Mouse (Mus musculus) gastrocnemius, adult 2 months (tissue): ENCODE measurements around the gene Fam120c. TPM values are rescaled to one million over a fixed set of nuclear protein-coding genes. Genes with fewer than 3 reads are reported as not detected.

ENCODE experiments used
- DNase-seq: peaks from one replicate; pipeline ENCODE4 v3.0.0; 2022
- H3K27ac ChIP-seq: fragments of 200-600 bp; 2 replicates; pipeline ENCODE4 v1.8.1; 2022; ENCODE audit warnings: mild to moderate bottlenecking
- H3K4me3 ChIP-seq: fragments of 200-600 bp; 2 replicates; pipeline ENCODE4 v1.8.1; 2022; ENCODE audit warnings: mild to moderate bottlenecking, moderate library complexity
- CTCF ChIP-seq: fragments of 200-600 bp; IDR thresholded peaks from 2 replicates; pipeline ENCODE4 v1.8.1; 2022; ENCODE audit warnings: antibody characterized with exemption, mild to moderate bottlenecking, moderate library complexity
- intact Hi-C: fragments of 180-260 bp; cut with DNase I; formaldehyde crosslinking; loops from one replicate; pipeline ENCODE4 v1.15.1; 2025
- long read RNA-seq, 2 experiments: library from polyadenylated mRNA; stranded (forward); transcript quantifications; one replicate each; pipeline ENCODE4 v2.0.0; 2021
- total RNA-seq, 2 experiments: library from RNA; stranded (reverse); gene quantifications; 2 replicates each; pipeline ENCODE4 v1.2.3; 2021

Gene Fam120c
- 10 to 100 TPM; 10.9 to 12.0 TPM for total RNA-seq
- long read RNA-seq, experiment 1, full-length matches to known transcripts: 2 of 6 reads
- long read RNA-seq, experiment 1, partial matches to known transcripts: 0 of 6 reads
- long read RNA-seq, experiment 1, other reads (novel, unspliced or antisense): 4 of 6 reads
- long read RNA-seq, experiment 2, partial matches to known transcripts: 1 of 3 reads
- long read RNA-seq, experiment 2, other reads (novel, unspliced or antisense): 2 of 3 reads

- TF ChIP-seq CTCF: no peak
- Histone ChIP-seq H3K27ac (peak within 1 kb of the TSS; percentile 93), H3K4me3 (peak within 1 kb of the TSS; percentile 81)
- intact Hi-C loops: loop anchor here (5.0 to 10.0 kb wide), 3 partner anchors 171 to 327 kb away; partner anchors contain the start of gene Gnl3l
- peak; percentile 91 for DNase-seq
Measured at GRCm38 (mm10) chrX:151343761-151344500, at the start of gene Fam120c. Gene Fam120c (plus strand): TSS chrX:151344175.

DNA sequence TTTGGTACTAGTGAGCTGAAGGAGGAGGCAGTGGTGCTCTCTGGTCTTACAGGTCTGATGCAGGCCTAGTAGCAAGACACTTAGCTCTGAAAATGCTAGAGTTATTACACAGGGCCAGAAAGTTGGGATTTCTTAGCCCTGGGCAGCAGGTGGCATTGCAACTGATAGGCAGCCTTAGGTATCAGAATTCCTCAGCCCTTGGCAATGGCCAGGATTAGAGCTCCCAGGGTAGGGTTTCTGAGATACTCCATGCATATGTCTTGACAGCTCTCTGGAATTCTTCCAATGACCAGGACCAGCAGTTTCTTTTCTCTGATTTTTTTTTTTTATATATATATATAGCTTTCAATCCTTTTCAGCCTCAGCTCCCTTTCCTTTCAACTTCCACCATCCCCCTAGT lies 45.6 kb upstream of the Fam120c start:
- Histone ChIP-seq H3K4me3 (no peak overlapping the region), H3K27ac (no peak overlapping the region)
- TF ChIP-seq CTCF: no peak
- DNase-seq: peak; percentile 15
- intact Hi-C loops: no loop called here

DNA sequence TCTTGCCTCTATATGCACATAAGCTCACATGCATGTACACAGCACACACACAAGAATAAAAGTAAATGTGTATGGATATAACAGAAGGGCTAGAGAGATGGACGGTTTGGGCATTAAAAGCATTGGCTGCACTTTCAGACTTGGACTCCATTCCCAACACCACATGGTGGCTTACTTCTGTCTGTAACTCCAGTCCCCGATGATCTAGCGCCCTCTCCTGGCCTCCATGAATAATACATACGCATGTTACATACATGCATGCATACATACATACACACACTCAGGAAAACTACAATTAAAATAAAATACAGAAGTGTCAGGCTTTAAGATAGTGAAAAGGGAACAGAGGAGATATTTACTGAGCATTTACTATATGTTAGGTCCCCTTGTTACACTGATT lies 30.2 kb upstream of the Fam120c start:
- H3K4me3 ChIP-seq: no peak overlapping the region
- intact Hi-C loops: no loop called here
- H3K27ac ChIP-seq: no peak overlapping the region
- TF ChIP-seq CTCF: no peak
- no peak for DNase-seq

DNA sequence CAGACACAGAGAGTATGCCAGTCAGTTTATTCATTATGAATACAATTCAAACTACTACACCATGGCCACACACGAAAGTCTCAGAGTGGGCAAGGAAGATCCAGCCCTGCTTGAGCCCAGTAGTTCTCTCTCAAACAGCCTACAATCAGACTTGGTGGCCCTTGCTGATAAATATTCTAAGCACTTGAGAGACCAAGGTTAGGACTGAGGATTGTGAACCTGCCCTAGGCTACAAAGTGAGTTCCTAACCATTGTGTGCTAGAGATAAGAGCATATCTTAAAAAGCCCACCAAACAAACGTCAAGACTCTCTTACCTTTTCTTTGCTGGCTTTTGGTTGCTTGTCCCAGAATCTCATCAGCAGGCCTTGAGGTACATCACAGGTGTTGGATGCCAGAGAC lies 10.4 kb upstream of the Fam120c start:
- DNase-seq: no peak
- no peak for TF ChIP-seq CTCF
- intact Hi-C loops: no loop called here
- Histone ChIP-seq H3K27ac (no peak overlapping the region), H3K4me3 (no peak overlapping the region)

- Histone ChIP-seq H3K4me3 (no peak overlapping the region), H3K27ac (peak overlapping the region; percentile 75)
- no peak for TF ChIP-seq CTCF
- intact Hi-C loops: no loop called here
- peak; percentile 88 for DNase-seq
Measured at GRCm38 (mm10) chrX:151337804-151338203, 6.2 kb upstream of the Fam120c start.

DNA sequence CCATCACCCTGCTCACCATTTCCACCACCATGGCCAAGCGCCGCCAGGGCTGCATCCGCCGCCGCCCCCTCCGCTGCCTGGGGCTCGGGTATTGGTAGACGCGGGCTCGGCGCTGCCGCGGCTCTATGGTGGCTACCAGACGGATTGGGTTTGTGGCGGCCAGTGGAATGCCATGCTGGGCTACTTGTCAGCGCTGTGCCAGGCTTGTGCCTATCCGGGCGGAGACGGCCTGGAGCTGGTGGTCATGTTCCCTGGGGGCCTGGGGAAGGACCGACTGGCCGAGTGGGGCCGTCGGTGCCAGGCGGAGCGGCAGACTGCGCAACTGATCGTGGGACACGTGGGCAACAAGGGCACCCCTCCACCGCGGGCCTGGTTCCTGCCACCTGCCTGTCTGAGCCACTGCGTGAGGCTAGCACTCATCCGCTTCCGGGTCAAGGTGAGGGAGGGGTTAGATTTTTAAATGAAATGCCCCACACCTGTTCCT lies 568 bp downstream of the Fam120c start:
- peak overlapping the region; percentile 93 for H3K27ac ChIP-seq

GRCm38 (mm10) chrX:151345333-151346125 lies 1.6 kb downstream of the Fam120c start:
- peak; percentile 54 for DNase-seq
- peak overlapping the region; percentile 81 for H3K4me3 ChIP-seq
- TF ChIP-seq CTCF: no peak
- H3K27ac ChIP-seq: peak overlapping the region; percentile 93
- intact Hi-C loops: loop anchor here (10.0 kb wide), 2 partner anchors 169 to 211 kb away; no protein-coding TSS in a partner anchor

More for the DNA sequence above, 568 bp downstream of the Fam120c start:
- no peak for TF ChIP-seq CTCF
- peak; percentile 74 for DNase-seq
- H3K4me3 ChIP-seq: peak overlapping the region; percentile 81
- intact Hi-C loops: loop anchor here (5.0 to 10.0 kb wide), 3 partner anchors 170 to 327 kb away; partner anchors contain the start of gene Gnl3l

DNA sequence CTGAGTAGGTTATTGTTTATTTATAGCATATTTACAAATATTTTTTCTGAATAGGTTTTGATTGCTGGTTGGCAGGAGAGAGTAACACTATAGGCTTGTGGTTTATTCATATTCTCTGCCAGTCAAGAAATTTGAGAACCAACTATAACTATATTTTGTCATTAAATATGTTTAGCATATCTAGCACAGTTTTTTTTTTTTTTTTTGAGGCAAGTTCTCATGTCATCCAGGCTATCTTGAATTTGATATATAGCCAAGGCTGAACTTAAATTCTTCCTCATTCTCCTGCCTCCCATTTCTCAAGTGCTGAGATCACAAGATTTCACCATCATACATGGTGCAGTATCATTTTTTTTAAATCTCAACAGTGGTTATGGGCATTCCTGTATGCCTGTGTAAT lies 3.3 kb downstream of the Fam120c start:
- intact Hi-C loops: loop anchor here (10.0 kb wide), 2 partner anchors 168 to 212 kb away; no protein-coding TSS in a partner anchor
- no peak for TF ChIP-seq CTCF
- Histone ChIP-seq H3K27ac (peak overlapping the region; percentile 93), H3K4me3 (no peak overlapping the region)
- no peak for DNase-seq

GRCm38 (mm10) chrX:151349322-151349721 lies 5.3 kb downstream of the Fam120c start:
- Histone ChIP-seq H3K27ac (no peak overlapping the region), H3K4me3 (no peak overlapping the region)
- DNase-seq: no peak
- TF ChIP-seq CTCF: no peak
- intact Hi-C loops: loop anchor here (10.0 kb wide), 2 partner anchors 165 to 215 kb away; no protein-coding TSS in a partner anchor

DNA sequence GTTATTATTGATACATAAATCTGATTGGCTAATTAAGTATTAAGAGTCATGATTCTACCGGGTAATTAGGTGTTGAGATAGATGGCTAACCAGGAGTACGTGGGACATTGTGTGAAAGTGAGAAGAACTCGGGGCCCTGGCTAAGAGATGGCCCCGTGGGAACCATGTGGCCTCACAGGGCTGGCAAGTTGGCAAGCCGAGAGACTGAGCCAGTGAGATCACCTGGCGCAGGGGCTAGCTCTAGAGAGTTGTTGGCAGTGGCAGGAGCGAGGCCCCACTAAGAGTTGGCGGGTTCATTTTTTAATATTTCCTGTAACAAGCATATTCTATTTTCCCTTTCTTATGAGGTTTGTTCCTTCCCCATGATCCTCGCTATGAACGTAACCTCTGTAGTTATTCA lies 74.8 kb downstream of the Fam120c start:
- H3K27ac ChIP-seq: no peak overlapping the region
- intact Hi-C loops: no loop called here
- no peak overlapping the region for H3K4me3 ChIP-seq
- no peak for TF ChIP-seq CTCF
- DNase-seq: no peak

- Histone ChIP-seq H3K27ac (no peak overlapping the region), H3K4me3 (no peak overlapping the region)
- DNase-seq: no peak
- no peak for TF ChIP-seq CTCF
- intact Hi-C loops: no loop called here
Measured at GRCm38 (mm10) chrX:151420791-151421190, 76.8 kb downstream of the Fam120c start.

- intact Hi-C loops: no loop called here
Measured at GRCm38 (mm10) chrX:151443637-151444036, 99.7 kb downstream of the Fam120c start.

DNA sequence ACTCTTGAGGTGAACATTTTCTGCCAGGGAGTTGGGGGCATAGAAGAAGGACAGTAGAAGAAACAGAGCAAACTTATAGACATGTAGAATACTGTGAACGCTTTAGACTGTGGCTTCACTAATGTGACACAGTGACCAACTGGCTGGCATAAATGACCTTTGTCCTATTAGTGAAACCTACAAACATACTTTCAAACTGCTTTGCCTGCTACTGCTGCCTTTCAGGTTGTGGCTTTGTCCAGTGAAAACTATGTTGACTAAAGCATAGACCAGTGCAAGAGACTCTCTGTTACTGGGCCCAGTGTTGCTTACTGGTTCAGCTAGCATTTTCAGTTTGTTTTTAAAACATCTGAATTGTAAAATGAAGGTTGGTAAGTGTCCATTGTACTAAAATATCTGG lies 100.2 kb downstream of the Fam120c start:
- no peak for DNase-seq
- no peak for TF ChIP-seq CTCF
- no peak overlapping the region for H3K4me3 ChIP-seq
- H3K27ac ChIP-seq: no peak overlapping the region
- intact Hi-C loops: no loop called here

More at GRCm38 (mm10) chrX:151443637-151444036, 99.7 kb downstream of the Fam120c start:
- no peak overlapping the region for H3K27ac ChIP-seq
- H3K4me3 ChIP-seq: no peak overlapping the region
- TF ChIP-seq CTCF: no peak
- DNase-seq: no peak
